Mouse (Mus musculus) embryo, embryonic 10 days (tissue): ENCODE measurements around the gene Acpp.
"Not testable (repeated sequence)": the region's sequence is repeated elsewhere in the genome, so short reads cannot be mapped to it uniquely, and the experiment has no call there.

Experiments
- DNase-seq: peaks from one replicate; pipeline ENCODE4 v3.0.0-alpha.2; 2015; ENCODE audit warnings: low spot score

Acpp gene

GRCm38 (mm10) chr9:104337183-104337931 is at the start of gene Acpp:
Gene Acpp, minus strand, starts transcription at chr9:104337748.
- DNase-seq = peak; percentile 81

GRCm38 (mm10) chr9:104382571-104383170 is 45.1 kb upstream of the Acpp start:
- no peak for DNase-seq

- peak; percentile 63 for DNase-seq
Observed at GRCm38 (mm10) chr9:104379532-104380162, 42.1 kb upstream of the Acpp start.

- no peak for DNase-seq
Observed at GRCm38 (mm10) chr9:104375573-104375972, 38.0 kb upstream of the Acpp start.

- DNase-seq = peak; percentile 67
Observed at GRCm38 (mm10) chr9:104373253-104373652, 35.7 kb upstream of the Acpp start.

- DNase-seq = no peak
Observed at GRCm38 (mm10) chr9:104366983-104367382, 29.4 kb upstream of the Acpp start.

GRCm38 (mm10) chr9:104361951-104362350 is 24.4 kb upstream of the Acpp start:
- DNase-seq = not testable (repeated sequence)

GRCm38 (mm10) chr9:104361073-104361891 is 23.7 kb upstream of the Acpp start:
- DNase-seq = no peak

- no peak for DNase-seq
Observed at GRCm38 (mm10) chr9:104360389-104360788, 22.8 kb upstream of the Acpp start.

- no peak for DNase-seq
Observed at GRCm38 (mm10) chr9:104355521-104356270, 18.1 kb upstream of the Acpp start.

GRCm38 (mm10) chr9:104344136-104344535 is 6.6 kb upstream of the Acpp start:
- no peak for DNase-seq

GRCm38 (mm10) chr9:104339483-104339882 is 1.9 kb upstream of the Acpp start:
- DNase-seq = no peak

- DNase-seq = no peak
Observed at GRCm38 (mm10) chr9:104338489-104339427, 1.2 kb upstream of the Acpp start.

GRCm38 (mm10) chr9:104331301-104331700 is 6.2 kb downstream of the Acpp start:
- no peak for DNase-seq

- no peak for DNase-seq
Observed at GRCm38 (mm10) chr9:104328655-104329054, 8.9 kb downstream of the Acpp start.

GRCm38 (mm10) chr9:104321519-104321918 is 16.0 kb downstream of the Acpp start:
- no peak for DNase-seq

- DNase-seq = no peak
Observed at GRCm38 (mm10) chr9:104316351-104316750, 21.2 kb downstream of the Acpp start.

GRCm38 (mm10) chr9:104315499-104315898 is 22.0 kb downstream of the Acpp start:
- peak; percentile 78 for DNase-seq

- peak; percentile 88 for DNase-seq
Observed at GRCm38 (mm10) chr9:104306734-104307133, 30.8 kb downstream of the Acpp start.

- DNase-seq = no peak
Observed at GRCm38 (mm10) chr9:104305333-104306111, 32.0 kb downstream of the Acpp start.
